Mouse (Mus musculus) testis, adult 2 months (tissue): Measurements from ENCODE around the gene Cisd1. TPM values are rescaled to one million over a fixed set of nuclear protein-coding genes. Genes with fewer than 3 reads are reported as not detected.

ENCODE experiments used
- H3K27ac ChIP-seq: fragments of 200-500 bp; 2 replicates; pipeline ENCODE4 v1.5.1; 2012; ENCODE audit warnings: low read depth, low read length; ENCODE audit not compliant: control insufficient read depth, insufficient read depth
- H3K27me3 ChIP-seq: fragments of 200-500 bp; 2 replicates; pipeline ENCODE4 v1.6.1; 2012; ENCODE audit warnings: mild to moderate bottlenecking, low read length, moderate library complexity; ENCODE audit not compliant: control insufficient read depth, insufficient read depth
- H3K36me3 ChIP-seq: fragments of 200-500 bp; 2 replicates; pipeline ENCODE4 v1.6.1; 2012; ENCODE audit warnings: mild to moderate bottlenecking, low read length; ENCODE audit not compliant: control insufficient read depth, insufficient read depth
- H3K4me1 ChIP-seq: fragments of 200-500 bp; 2 replicates; pipeline ENCODE4 v1.6.1; 2012; ENCODE audit warnings: low read length; ENCODE audit not compliant: control insufficient read depth, insufficient read depth
- H3K4me3 ChIP-seq: fragments of 200-500 bp; 2 replicates; pipeline ENCODE4 v1.5.1; 2012; ENCODE audit warnings: low read depth, mild to moderate bottlenecking, low read length, moderate library complexity, mixed read lengths; ENCODE audit not compliant: control insufficient read depth
- CTCF ChIP-seq: fragments of 200-500 bp; IDR thresholded peaks from 2 replicates; pipeline ENCODE4 v1.5.1; 2012; ENCODE audit warnings: low read depth, mild to moderate bottlenecking, inconsistent platforms, low read length, moderate library complexity; ENCODE audit not compliant: control insufficient read depth, insufficient read depth, insufficient replicate concordance
- POLR2A ChIP-seq: fragments of 200-500 bp; IDR thresholded peaks from 2 replicates; pipeline ENCODE4 v1.6.1; 2012; ENCODE audit warnings: low read depth, mild to moderate bottlenecking, inconsistent platforms, low read length, moderate library complexity; ENCODE audit not compliant: control insufficient read depth
- polyA plus RNA-seq: library from polyadenylated mRNA; depleted of rRNA; stranded (reverse); fragments of >200 nt; gene quantifications from 2 replicates; pipeline ENCODE4 v1.2.3, GENCODE M21; 2012

The Cisd1 gene
- polyA plus RNA-seq, 1 experiment = 35.4 TPM

GRCm38 (mm10) chr10:71332376-71332775 lies 12.4 kb downstream of the Cisd1 start:
- TF ChIP-seq POLR2A = no peak
- TF ChIP-seq CTCF = no peak
- Histone ChIP-seq H3K4me3 (no peak overlapping the region), H3K36me3 (peaks cover 5% of the 10 kb centered on the region), H3K4me1 (no peaks in the 10 kb centered on the region), H3K27ac (no peak overlapping the region), H3K27me3 (no peaks in the 10 kb centered on the region)

DNA sequence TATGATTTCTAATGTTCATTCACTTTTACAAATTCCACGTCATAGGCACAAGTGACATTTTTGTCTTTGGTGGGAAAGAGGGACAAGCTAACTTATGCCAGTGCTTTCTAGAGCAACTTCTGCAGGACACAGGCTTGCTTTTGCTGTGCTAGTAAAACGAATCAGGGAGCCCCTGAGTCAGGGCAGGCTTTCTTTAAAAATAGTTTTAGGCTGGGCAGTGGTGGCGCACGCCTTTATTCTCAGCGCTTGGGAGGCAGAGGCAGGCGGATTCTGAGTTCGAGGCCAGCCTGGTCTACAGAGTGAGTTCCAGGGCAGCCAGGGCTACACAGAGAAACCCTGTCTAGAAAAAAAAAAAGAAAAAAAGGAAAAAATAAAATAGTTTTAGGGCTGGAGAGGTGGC lies 12.8 kb downstream of the Cisd1 start:
- peaks cover 5% of the 10 kb centered on the region for H3K36me3 ChIP-seq
- TF ChIP-seq CTCF (no peak), POLR2A (no peak)

GRCm38 (mm10) chr10:71330070-71330469 lies 14.7 kb downstream of the Cisd1 start:
- no peak for TF ChIP-seq CTCF
- no peak for TF ChIP-seq POLR2A
- Histone ChIP-seq H3K4me1 (no peaks in the 10 kb centered on the region), H3K27ac (no peak overlapping the region), H3K36me3 (peaks cover 2% of the 10 kb centered on the region), H3K4me3 (no peak overlapping the region), H3K27me3 (no peaks in the 10 kb centered on the region)

More for the DNA sequence above, 12.8 kb downstream of the Cisd1 start:
- H3K27ac ChIP-seq = no peak overlapping the region
- H3K4me1 ChIP-seq = no peaks in the 10 kb centered on the region
- no peaks in the 10 kb centered on the region for H3K27me3 ChIP-seq
- no peak overlapping the region for H3K4me3 ChIP-seq

DNA sequence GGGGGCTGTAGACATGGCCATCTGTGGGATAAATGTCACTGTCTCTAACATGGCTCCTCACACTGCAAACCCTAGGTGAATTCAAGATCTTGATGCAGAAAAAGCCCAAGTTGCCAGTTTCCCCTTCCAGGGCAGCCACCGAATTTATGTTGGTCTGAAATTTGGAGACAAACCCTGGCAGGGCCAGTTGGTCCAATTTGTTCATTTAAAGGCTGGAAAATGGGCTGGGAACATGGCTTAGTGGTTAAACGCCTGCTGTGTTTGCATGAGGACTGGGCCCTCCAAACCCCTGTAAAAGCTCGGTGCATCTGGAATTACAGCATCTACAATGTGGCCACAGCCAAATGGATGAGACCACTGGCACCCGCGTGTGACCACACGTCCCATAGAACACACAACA lies 15.5 kb downstream of the Cisd1 start:
- Histone ChIP-seq H3K36me3 (peaks cover 2% of the 10 kb centered on the region), H3K4me3 (no peak overlapping the region), H3K27me3 (no peaks in the 10 kb centered on the region), H3K27ac (no peak overlapping the region), H3K4me1 (no peaks in the 10 kb centered on the region)
- no peak for TF ChIP-seq POLR2A
- TF ChIP-seq CTCF = no peak

GRCm38 (mm10) chr10:71328870-71329269 lies 15.9 kb downstream of the Cisd1 start:
- Histone ChIP-seq H3K36me3 (peaks cover 2% of the 10 kb centered on the region), H3K4me1 (no peaks in the 10 kb centered on the region), H3K4me3 (no peak overlapping the region), H3K27me3 (no peaks in the 10 kb centered on the region), H3K27ac (no peak overlapping the region)
- TF ChIP-seq CTCF (no peak), POLR2A (no peak)

GRCm38 (mm10) chr10:71328382-71328781 lies 16.4 kb downstream of the Cisd1 start:
- H3K4me3 ChIP-seq = no peak overlapping the region
- TF ChIP-seq POLR2A (no peak), CTCF (no peak)
- H3K36me3 ChIP-seq = peaks cover 2% of the 10 kb centered on the region
- no peak overlapping the region for H3K27ac ChIP-seq
- H3K27me3 ChIP-seq = no peaks in the 10 kb centered on the region
- no peaks in the 10 kb centered on the region for H3K4me1 ChIP-seq

DNA sequence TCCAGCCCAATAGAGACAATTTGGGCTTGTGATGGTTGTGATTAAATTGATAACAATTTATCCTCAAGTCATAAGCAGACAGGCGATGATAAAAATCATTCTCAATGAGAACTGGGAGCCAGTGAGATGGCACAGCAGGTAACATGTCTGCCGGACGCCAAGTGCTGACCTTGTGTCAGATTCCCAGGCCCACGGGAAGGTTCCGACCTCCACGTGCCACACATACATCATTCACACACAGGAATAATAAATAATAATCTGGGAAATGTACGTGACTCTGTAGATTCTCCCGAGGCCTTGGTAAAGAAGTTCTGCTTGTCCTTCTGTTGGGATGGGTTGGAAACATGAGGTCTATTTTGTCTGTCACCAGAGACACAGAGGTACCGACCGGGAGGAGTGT lies 17.4 kb downstream of the Cisd1 start:
- H3K36me3 ChIP-seq = peaks cover 2% of the 10 kb centered on the region
- H3K4me3 ChIP-seq = no peak overlapping the region
- no peak for TF ChIP-seq POLR2A
- no peak for TF ChIP-seq CTCF
- H3K4me1 ChIP-seq = no peaks in the 10 kb centered on the region
- H3K27me3 ChIP-seq = no peaks in the 10 kb centered on the region
- no peak overlapping the region for H3K27ac ChIP-seq

DNA sequence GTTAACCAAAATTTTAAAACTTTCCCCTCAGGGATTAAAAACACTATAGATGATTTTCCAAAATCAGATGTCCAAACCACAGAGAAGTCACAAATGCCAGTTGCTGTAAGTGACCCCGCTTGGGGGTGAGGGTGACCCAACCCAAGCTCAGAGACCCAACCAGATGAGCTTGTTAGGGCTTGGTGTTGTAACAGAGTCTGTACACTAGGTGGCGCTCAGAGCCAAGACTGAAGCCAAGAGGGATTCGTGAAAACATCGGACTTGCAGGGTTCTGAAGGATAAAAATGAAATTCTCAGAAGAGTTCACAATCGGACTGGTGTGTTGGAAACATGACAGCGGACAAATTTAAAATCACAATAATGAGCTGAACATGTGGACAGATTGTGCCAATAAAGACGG lies 18.0 kb downstream of the Cisd1 start:
- Histone ChIP-seq H3K27me3 (no peaks in the 10 kb centered on the region), H3K4me3 (no peak overlapping the region), H3K4me1 (no peaks in the 10 kb centered on the region), H3K36me3 (peaks cover 2% of the 10 kb centered on the region), H3K27ac (no peak overlapping the region)
- no peak for TF ChIP-seq POLR2A
- TF ChIP-seq CTCF = peak; percentile 70; the same call in 1 of the 2 replicates
